Mouse (Mus musculus): ENCODE results near the gene Adam12. TPM values are rescaled to one million over a fixed set of nuclear protein-coding genes. Genes with fewer than 3 reads are reported as not detected.

Gene Adam12
- total RNA-seq, 2 experiments from 2014 or later, result 16.3 to 16.8 TPM

DNA sequence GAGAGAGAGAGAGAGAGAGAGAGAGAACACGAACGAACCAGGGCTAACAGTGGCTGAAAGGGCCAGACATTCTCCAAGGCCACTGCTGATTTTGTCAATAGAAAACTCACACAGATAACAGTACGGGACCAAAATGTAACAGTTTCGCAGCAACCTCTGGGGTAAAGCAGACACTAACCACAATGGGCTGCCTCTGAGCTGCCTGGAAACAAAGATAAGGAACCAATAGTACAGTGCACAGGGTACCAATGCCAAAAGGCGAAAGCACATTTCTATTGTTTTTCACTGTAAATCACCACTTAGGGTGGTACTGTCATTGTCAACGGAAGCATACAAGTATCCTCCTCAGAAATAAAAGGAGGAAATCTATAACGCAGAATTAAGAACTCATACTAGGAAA is 72.3 kb downstream of the Adam12 start:
- no peak for DNase-seq (ENCODE audit: low spot score in 2 of 2)

DNA sequence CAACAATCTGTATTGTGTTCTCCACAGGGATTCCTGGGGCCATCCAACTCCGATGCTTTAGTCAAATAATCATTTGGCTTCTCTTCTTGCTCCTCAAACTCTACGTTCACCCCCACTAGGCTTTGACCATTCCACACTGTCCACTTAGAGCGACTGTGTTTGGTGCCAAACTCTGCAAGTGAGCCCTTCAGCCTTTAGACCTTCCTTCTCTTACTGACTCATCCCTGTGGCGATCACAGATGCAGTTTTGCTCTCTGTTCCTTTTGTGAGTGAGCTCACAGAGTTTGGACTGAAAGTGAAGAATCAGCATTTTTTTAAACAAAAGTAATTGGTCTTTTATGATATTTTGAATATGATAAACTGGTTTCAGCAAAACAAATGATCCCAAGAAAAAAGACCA is 80.6 kb downstream of the Adam12 start:
- DNase-seq (ENCODE audit: low spot score in 2 of 2), result no peak

DNA sequence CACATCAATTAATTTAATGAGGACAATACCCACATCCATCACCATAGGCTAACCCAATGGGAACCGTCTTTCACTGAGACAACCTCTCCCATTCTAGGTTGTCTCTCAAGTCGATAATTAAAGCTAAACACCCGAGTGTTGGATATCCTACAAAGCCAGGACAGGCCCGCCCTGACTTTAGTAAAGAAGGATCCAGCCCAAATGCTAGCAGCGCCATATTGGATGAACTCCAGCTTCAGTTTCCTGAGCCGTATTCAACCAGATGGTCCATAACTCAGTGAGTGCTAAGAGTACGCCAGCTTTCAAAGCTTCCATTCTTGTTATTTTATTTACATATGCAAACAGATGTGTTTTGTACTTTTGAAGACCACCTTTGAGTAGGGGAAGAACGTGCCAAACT is 81.6 kb downstream of the Adam12 start:
- DNase-seq (ENCODE audit: low spot score in 2 of 2), result no peak

- no peak for DNase-seq (ENCODE audit: low spot score in 2 of 2)
These were observed 82.6 kb downstream of the Adam12 start for GRCm38 (mm10) chr7:134149351-134149750.

DNA sequence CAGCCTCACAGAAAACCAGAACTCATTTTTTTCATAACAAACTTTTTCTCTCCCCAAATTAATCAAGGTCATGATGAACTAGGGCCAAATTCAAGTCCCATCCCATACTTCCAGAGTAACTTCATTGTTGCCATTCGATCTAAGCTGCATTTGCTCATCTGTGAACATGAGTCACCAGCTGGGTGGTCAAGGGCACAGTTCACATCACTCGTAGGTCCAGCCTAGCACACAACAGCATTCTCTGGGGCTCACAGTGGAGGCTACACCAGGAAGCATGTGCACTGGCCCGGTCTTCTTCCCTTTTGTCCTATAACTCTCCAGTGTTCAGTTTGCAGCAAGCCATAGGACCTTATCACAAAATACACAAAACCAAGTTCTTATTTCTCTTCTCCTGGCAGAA is 84.4 kb downstream of the Adam12 start:
- no peak for DNase-seq (ENCODE audit: low spot score in 2 of 2)

GRCm38 (mm10) chr7:134146821-134147220 is 85.1 kb downstream of the Adam12 start:
- DNase-seq (ENCODE audit: low spot score in 2 of 2), result no peak

GRCm38 (mm10) chr7:134144111-134144510 is 87.8 kb downstream of the Adam12 start:
- no peak for DNase-seq (ENCODE audit: low spot score in 2 of 2)

- DNase-seq (ENCODE audit: low spot score in 2 of 2), result no peak
These were observed 92.5 kb downstream of the Adam12 start for GRCm38 (mm10) chr7:134139291-134139949.

- no peak for DNase-seq (ENCODE audit: low spot score in 2 of 2)
These were observed 99.6 kb downstream of the Adam12 start for GRCm38 (mm10) chr7:134132323-134132722.

DNA sequence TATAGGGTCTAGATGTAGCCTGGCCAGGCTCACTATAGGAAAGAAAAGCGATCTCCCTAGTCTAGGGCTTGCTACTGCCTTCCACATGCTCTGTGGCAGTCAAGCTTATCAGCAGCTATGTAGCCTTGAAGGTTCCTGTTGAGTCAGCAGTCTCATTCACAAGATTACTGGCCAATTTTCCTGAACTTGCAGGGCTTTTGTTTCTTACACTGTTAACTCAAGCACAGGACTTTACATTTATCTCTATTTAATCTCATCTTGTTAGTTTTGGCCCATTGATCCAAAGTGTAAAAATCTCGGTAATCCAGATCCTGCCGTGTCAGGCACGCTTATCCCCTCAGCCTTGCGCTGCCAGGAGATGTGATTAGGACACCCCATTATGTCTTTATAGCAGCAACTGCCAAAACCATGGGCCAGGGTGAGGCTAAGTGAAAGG is 103.8 kb downstream of the Adam12 start:
- DNase-seq (ENCODE audit: low spot score in 2 of 2), result no peak

- no peak for DNase-seq (ENCODE audit: low spot score in 2 of 2)
These were observed 110.5 kb downstream of the Adam12 start for GRCm38 (mm10) chr7:134121397-134121796.

- DNase-seq (ENCODE audit: low spot score in 2 of 2), result no peak
These were observed 116.5 kb downstream of the Adam12 start for GRCm38 (mm10) chr7:134115438-134115837.

GRCm38 (mm10) chr7:134114311-134115188 is 117.4 kb downstream of the Adam12 start:
- DNase-seq (ENCODE audit: low spot score in 2 of 2), result no peak

DNA sequence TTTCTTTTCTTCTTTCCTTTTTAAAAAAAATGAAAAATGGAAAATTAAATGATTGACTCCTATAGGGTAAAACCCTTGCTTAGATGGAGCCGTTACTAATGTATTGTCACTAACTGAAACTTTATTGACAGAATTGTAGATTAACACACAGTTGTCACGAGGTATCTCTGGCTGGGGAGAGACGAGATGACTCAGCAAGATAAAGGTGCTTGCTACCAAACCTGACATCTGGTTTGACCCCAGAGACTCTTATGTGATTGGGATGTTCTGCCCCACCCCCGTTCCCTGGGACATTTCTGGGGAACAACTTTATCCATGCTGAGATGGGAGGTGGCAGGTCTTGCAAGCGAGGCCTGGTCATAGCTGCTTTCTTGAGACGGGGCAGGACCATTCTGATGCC is 118.1 kb downstream of the Adam12 start:
- DNase-seq (ENCODE audit: low spot score in 2 of 2), result no peak

DNA sequence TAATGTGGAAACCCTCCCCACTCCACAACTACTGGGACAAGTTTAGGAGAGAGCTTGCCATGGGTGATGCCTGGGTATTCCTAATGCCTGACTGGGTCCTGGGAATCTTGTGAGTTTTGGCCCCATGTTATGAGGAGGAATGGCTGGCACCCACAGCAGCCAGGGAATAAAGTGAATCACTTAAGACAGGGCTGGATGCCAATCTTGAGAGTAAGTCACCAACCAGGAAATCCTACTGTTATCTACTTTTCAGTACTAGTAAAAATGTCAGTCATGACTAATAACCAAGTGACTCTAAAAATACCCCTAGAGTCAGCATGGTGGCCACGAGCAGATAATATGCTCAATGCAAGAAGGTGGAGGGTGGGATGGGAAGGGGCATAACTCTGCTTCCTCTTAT is 121.8 kb downstream of the Adam12 start:
- DNase-seq (ENCODE audit: low spot score in 2 of 2), result no peak

GRCm38 (mm10) chr7:134107849-134108248 is 124.1 kb downstream of the Adam12 start:
- DNase-seq (ENCODE audit: low spot score in 2 of 2), result no peak

- no peak for DNase-seq (ENCODE audit: low spot score in 2 of 2)
These were observed 132.9 kb downstream of the Adam12 start for GRCm38 (mm10) chr7:134099010-134099409.

- DNase-seq (ENCODE audit: low spot score in 2 of 2), result no peak
These were observed 134.1 kb downstream of the Adam12 start for GRCm38 (mm10) chr7:134097861-134098260.

DNA sequence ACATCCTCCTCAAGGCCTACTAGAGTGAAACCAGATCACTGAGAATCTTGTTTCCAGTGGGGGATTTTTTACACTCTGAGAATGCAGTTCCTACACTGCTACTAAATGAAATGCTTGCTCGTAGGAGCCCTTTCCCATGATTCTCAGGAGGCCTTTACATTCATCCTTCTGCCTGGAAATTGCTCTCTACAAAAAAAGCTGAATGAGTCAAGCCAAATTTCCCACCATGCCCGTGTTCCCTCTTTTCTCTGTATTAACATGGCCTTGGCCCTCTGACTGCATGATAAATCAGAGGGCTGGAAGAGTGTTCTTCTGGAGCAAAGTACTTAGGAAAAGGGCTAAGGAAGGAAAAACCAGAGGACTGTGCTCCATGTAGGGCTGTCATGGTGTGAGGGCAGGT is 138.1 kb downstream of the Adam12 start:
- DNase-seq (ENCODE audit: low spot score in 2 of 2), result no peak

DNA sequence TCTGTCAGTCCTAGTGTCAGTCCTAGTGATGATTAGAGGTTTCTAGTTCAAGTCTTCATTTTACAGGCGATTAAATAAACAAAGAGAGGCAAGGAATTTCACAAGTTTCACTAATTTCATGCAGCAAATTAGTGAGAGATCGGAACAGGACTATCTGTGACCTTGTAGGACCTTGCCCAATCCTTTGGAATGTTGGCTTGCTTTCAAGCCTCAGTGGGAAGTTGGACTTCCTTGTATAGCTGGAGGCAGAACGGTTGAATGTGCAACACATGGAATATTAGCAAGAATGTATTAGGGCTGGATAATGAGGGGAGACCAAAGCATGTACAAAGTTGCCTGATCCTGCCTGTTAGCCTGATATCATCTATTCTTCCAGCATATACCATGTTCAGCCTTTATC is 141.2 kb downstream of the Adam12 start:
- no peak for DNase-seq (ENCODE audit: low spot score in 2 of 2)

GRCm38 (mm10) chr7:134090256-134090655 is 141.7 kb downstream of the Adam12 start:
- DNase-seq (ENCODE audit: low spot score in 2 of 2), result no peak

DNA sequence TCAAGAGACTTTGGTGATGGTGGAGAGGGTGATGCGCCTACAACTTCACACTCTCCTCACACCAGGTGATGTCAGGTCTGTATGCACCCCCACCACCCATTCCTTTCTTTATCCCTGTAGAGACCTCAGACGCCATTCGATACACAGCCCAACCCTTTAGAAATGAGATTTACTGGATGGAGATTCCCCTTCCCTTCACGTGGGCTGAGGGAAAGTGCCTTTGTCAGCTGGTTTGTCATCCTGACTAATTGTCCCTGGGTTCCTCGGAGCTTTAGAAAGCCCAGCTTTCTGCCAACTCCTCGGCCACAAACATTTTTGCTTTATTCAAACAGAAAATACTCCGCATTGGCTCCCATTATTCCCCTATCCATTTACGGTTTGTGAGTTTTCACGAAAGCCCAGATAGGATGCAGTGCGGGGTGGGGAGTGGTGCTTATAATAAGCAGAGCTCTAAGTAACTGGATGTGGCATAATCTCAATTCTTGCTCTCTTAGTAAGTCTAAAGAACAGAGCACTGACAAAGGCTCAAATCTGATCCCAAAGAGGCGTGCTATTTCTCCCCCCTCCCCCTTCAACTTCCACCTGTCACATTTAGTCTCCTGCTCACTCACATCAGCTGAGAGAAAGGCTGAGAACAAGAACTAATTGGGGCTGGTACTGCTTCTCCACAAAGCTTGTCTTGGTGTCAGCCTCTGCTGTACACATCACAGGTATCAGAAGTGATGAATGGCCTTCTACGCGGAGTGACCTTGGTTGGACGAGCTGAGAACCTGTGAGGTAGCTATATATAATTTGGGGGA is 143.2 kb downstream of the Adam12 start:
- no peak for DNase-seq (ENCODE audit: low spot score in 2 of 2)
